Mouse (Mus musculus) gastrocnemius, postnatal 36 days (tissue): Measurements from ENCODE around the gene Acmsd. TPM values are rescaled to one million over a fixed set of nuclear protein-coding genes. Genes with fewer than 3 reads are reported as not detected.
A peak's percentile ranks its signal among the peaks of the same experiment; 100 is the strongest.
"Not testable (repeated sequence)": the region's sequence is repeated elsewhere in the genome, so short reads cannot be mapped to it uniquely, and the experiment has no call there.

Experiments
- DNase-seq, 2 experiments: peaks; one replicate each; pipeline ENCODE4 v3.0.0; 2022
- intact Hi-C: fragments of 180-260 bp; cut with DNase I; formaldehyde crosslinking; loops from one replicate; pipeline ENCODE4 v1.15.1; 2025
- long read RNA-seq, 2 experiments: library from polyadenylated mRNA; stranded (forward); transcript quantifications; one replicate each; pipeline ENCODE4 v2.0.0; 2021
- total RNA-seq, 2 experiments: library from RNA; stranded (reverse); gene quantifications; 2 replicates each; pipeline ENCODE4 v1.2.3; 2021

The Acmsd gene
- total RNA-seq: not detected
- long read RNA-seq, experiment 1: 0 reads
- long read RNA-seq, experiment 2: 0 reads

GRCm38 (mm10) chr1:127729096-127729495, at the start of gene Acmsd:
Gene Acmsd, plus strand, starts transcription at chr1:127729413.
- no peak for DNase-seq
- intact Hi-C loops: no loop called here

DNA sequence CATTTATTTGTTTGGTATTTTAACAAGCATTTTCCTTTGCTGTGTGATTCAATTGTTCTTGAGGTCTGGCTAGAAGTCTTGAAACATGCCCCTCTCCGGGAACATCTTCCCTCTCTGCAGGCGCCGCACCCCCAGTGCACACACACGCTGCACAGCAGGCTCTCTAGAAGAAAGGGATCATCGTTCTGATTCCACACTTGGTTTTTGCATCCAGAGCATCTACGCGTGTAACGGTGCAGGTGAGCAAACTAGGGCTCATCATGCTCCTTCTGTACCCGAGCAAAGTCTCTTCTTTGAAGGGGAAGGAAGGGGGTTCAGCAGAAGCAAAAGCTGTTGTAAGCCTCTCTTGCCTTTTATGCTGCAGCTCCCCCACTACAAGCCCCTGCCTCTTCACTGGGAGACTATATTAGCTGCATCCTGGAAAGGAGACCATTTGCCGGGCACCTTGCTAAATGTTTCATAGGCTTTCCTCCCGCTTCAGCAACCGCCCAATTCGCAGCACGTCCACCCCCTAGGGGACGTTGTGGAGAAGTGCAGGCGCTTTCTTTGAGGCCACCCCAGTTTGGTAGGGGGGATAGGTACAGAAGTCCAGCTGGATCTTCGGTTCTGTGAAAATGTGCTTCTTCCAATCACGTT, 49.6 kb upstream of the Acmsd start, which contains the start of gene Tmem163:
Gene Tmem163 (minus strand): TSS at position 51 of the 636 bp plus-strand sequence.
- DNase-seq: no peak
- intact Hi-C loops: loop anchor here (2.0 kb wide), 1 partner anchor 181 kb away; no protein-coding TSS in a partner anchor

- intact Hi-C loops: no loop called here
Observed at GRCm38 (mm10) chr1:127696533-127696932, 32.7 kb upstream of the Acmsd start.

GRCm38 (mm10) chr1:127702187-127702586, 27.0 kb upstream of the Acmsd start:
- intact Hi-C loops: no loop called here

More at GRCm38 (mm10) chr1:127696533-127696932, 32.7 kb upstream of the Acmsd start:
- DNase-seq: no peak

GRCm38 (mm10) chr1:127706269-127706668, 22.9 kb upstream of the Acmsd start:
- DNase-seq: no peak
- intact Hi-C loops: no loop called here

More at GRCm38 (mm10) chr1:127702187-127702586, 27.0 kb upstream of the Acmsd start:
- no peak for DNase-seq

DNA sequence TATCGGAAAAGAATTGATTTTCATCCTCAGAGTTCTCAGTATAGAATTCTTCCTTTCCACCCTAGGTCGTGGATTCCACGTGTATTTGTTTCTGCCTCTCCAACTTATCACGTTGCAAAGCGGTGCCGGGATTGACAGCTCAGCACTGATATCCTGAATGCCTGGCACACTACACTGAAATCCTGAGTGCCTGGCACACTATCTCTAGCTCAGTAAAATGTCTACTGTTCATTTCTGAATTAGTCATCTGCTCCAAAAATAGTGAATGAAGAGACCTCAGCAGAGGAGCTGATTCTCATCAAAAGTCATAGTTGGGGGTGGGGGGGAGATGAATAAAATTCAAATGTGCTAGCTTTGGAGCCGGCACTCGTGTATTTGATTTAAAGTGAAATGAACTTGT, 12.8 kb upstream of the Acmsd start:
- intact Hi-C loops: no loop called here
- DNase-seq: no peak

DNA sequence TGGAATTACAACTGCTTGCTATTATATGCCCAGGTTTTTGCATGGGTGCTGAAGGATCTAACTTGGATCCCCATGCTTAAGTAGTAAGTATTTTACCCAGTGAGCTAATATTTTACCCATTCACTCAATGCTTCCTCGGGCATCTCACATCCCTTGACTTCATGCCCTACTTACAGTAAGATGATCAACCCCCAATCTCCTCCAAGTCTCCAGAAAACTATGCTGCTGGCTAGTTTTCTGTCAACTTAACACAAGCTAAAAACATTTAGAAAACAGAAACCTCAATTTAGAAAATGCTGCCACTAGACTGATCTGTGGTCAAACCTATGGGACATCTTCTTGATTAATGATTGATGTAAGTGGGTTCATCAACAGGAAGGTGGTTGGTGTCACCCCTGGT, 10.9 kb upstream of the Acmsd start:
- intact Hi-C loops: no loop called here
- no peak for DNase-seq

GRCm38 (mm10) chr1:127723596-127723995, 5.6 kb upstream of the Acmsd start:
- intact Hi-C loops: no loop called here

DNA sequence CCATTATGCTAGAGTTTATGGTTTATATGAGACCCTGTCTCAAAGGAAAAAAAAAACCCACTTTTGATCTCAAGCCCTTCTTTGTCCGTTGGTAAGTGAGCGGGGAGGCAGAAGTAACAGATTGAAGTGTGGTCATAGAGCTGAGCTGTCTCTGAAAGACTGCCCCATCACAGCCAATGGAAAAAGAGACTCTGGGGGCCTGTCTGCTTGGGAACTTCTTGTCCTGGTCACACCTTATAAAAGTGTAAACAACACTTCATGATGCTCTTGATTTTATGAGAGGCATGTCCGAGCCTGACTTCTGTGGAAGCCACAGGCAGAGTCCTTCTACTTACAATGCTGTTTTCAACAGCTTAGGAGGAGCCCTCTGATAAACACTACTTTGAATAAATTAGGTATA, 1.9 kb downstream of the Acmsd start:
- no peak for DNase-seq
- intact Hi-C loops: no loop called here

More at GRCm38 (mm10) chr1:127723596-127723995, 5.6 kb upstream of the Acmsd start:
- DNase-seq: no peak

GRCm38 (mm10) chr1:127732435-127732834, 3.2 kb downstream of the Acmsd start:
- intact Hi-C loops: no loop called here
- DNase-seq: no peak

- DNase-seq: no peak
Observed at GRCm38 (mm10) chr1:127732841-127733240, 3.6 kb downstream of the Acmsd start.

DNA sequence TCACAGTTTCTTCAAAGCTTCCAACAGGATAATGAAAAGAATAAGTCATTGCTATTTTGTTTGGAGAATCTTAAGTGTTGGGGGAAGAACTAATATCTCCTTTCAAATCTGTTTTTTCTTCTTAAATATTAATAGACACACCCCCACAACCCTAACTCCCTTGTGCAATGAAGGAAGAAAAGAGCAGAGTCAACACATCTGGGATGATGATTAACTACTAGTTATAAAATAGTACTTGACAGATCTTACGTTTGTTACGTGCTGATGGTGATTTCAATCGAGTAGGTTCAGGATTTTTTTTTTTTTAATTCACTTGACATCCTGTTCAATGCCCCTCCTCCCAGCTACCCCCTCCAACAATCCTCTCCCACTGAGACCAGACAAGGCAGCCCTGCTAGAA, 6.1 kb downstream of the Acmsd start:
- no peak for DNase-seq
- intact Hi-C loops: no loop called here

More at GRCm38 (mm10) chr1:127732841-127733240, 3.6 kb downstream of the Acmsd start:
- intact Hi-C loops: no loop called here

DNA sequence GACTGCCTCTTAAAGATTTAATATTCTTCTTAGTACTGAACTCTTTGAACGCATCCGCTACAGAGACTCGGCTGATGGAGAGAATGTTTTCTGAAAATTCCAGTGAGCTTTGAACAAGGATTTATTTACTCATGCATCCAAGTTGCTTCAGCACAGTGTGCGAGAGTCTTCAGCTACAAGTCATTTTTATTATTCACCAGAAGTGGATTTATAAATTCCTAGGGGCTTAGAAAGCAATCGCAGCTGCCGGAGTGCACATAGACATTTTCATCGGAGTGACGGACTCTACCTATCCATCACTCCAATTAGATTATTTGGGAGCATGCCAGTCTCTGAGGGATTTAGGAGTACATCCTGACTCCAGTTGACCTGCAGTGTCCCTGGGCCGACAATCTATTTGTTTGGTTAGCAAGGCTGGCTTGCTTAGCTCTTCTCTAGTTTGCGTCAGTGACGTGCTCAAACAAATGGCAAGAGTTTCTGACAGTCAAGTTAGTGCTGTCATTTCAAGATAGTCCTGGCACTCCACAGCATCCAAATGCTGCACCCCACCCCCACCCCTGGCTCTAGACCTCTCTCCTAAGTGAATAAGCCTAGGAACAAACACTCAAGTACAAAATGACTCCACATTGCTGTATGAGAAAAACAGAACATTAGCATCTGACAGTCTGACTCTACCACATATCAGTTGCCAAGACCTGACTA, 21.3 kb downstream of the Acmsd start:
- no peak for DNase-seq
- intact Hi-C loops: no loop called here

GRCm38 (mm10) chr1:127755806-127756205, 26.6 kb downstream of the Acmsd start:
- intact Hi-C loops: no loop called here
- DNase-seq: no peak

- intact Hi-C loops: no loop called here
- no peak for DNase-seq
Observed at GRCm38 (mm10) chr1:127756331-127757163, 27.3 kb downstream of the Acmsd start.

DNA sequence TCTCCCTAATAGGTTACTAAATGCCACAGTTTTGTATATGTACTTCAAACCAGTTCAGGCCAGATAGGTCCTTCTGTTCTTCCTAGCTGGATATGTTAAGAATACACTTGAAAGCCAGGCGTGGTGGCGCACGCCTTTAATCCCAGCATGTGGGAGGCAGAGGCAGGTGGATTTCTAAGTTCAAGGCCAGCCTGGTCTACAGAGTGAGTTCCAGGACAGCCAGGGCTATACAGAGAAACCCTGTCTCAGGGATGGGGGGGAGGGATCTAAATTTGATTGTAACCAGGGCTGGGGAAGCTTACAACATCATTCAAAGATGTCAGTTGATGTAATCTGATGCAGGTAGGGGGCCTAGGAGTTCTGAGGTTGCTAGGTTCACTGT, 27.9 kb downstream of the Acmsd start:
- intact Hi-C loops, DNase-seq: not testable (repeated sequence)

GRCm38 (mm10) chr1:127765468-127765867, 36.3 kb downstream of the Acmsd start:
- intact Hi-C loops: loop anchor here (2.0 kb wide), 1 partner anchor 269 kb away; no protein-coding TSS in a partner anchor
- no peak for DNase-seq

DNA sequence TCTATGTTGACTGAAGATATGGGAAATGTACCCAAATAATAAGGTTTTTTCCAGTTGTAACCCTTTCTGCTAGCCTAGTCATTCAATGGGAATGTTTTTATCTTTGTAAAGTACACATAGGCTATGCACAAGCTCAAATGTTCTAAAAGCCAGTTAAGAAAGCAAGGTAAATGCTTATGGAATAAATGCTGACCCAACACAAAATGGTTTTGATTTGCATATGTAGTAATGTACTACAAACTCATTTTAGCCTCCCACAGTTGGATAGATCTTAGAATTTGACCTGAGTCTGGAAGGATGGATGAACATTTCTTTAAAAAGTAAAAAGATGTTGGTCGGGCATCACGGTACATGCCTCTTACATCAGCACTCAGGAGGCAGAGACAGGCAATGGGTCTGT, 37.5 kb downstream of the Acmsd start:
- intact Hi-C loops: no loop called here
- no peak for DNase-seq

DNA sequence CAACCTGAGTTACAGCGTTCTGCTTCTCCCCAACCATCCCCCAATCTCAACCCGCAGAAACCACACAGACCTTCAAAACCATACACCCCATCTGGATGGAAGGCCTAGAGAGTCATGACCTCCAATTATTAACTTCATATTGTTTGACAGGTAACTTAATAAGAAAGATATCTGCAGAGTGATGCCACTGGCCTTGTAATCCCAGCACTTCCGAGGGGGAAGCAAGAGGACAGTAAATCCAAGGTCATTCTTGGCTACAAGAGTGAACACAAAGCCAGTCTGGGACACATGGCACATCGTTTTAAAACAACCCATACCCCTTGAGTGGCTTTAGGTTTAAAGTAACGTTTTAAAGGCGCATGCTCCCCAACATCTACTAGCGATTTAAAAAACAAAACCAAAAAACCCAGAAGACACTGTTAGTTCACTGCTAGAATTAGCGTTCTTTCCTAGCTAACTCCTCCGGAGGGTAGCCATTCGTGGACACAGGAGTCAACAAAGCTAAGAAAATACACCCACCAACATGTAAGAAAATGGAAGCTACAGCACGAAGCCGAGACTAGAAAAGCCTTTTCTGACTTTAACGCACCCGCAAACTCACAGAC, 44.1 kb downstream of the Acmsd start:
- DNase-seq: no peak
- intact Hi-C loops: no loop called here

- intact Hi-C loops: no loop called here
- DNase-seq: peak; percentile 95 to 99
Observed at GRCm38 (mm10) chr1:127773803-127774500, 44.7 kb downstream of the Acmsd start, which contains the start of gene Ccnt2. Gene Ccnt2, plus strand, starts transcription at chr1:127774164.
